8 mouse cellular contexts compared by ENCODE assay signal in the genomic region with DNA sequence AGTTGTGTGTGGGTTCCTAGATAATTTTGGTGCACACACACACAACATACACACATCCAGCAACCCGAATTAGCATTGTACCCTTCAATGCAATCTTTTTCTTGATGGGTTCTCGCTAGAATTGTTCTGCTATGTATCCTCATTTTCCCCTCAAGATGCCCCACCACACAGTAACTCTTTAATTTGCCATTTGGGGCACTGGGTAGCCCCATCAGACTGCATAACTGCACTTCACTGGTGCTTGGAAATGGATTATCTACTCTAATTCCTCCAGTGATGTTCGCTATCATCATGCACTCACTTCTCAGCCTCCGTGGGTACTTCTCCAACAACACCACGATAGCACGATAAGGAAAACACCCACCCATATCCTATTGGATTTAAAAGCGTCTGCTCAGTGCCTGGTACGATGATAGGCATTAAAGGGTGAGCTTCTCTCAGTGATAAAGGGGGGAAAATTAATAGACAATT. TPM values are rescaled to one million over a fixed set of nuclear protein-coding genes. Genes with fewer than 3 reads are reported as not detected.
DNase-seq lines count a peak whose midpoint lies in the region; ATAC-seq lines count a peak whose summit lies in the region.

No protein-coding gene starts in this region.

- no peaks in the 10 kb centered on the region for H3K9me3 ChIP-seq in heart, embryonic 16.5 days (replicated peaks; ENCODE audit: control insufficient read depth, low read length)
- no peaks in the 10 kb centered on the region for H3K9me3 ChIP-seq in forebrain, embryonic 16.5 days (ENCODE audit: control insufficient read depth, low read length)
- H3K9me3 ChIP-seq in midbrain, embryonic 13.5 days: no peaks in the 10 kb centered on the region

- H3K27ac ChIP-seq in heart, embryonic 16.5 days (ENCODE audit: low read length): no peak overlapping the region
- peak overlapping the region; percentile 85 for H3K27ac ChIP-seq in forebrain, embryonic 16.5 days (ENCODE audit: low read length)
- peak overlapping the region; percentile 90 for H3K27ac ChIP-seq in midbrain, embryonic 13.5 days

- WGBS in heart, embryonic 16.5 days: 24% methylated on average over 8 of the region's 8 CpGs
- WGBS in forebrain, embryonic 16.5 days: 20% methylated on average over 8 of the region's 8 CpGs
- 19% methylated on average over 8 of the region's 8 CpGs for WGBS in midbrain, embryonic 13.5 days

- intact Hi-C loops in gastrocnemius, postnatal 14 days (cut with DNase I; ENCODE audit: low total_unique reads): no loop called here

- peaks cover 6% of the 10 kb centered on the region for H3K4me1 ChIP-seq in heart, embryonic 16.5 days (ENCODE audit: control insufficient read depth, insufficient read depth, low read length)
- peaks cover 26% of the 10 kb centered on the region for H3K4me1 ChIP-seq in forebrain, embryonic 16.5 days (replicated peaks; ENCODE audit: control insufficient read depth, insufficient read depth, low read length)
- peaks cover 34% of the 10 kb centered on the region for H3K4me1 ChIP-seq in midbrain, embryonic 13.5 days (replicated peaks)

- peak overlapping the region; percentile 66 for H3K4me3 ChIP-seq in heart, embryonic 16.5 days (ENCODE audit: low read length)
- H3K4me3 ChIP-seq in forebrain, embryonic 16.5 days (replicated peaks; ENCODE audit: low read length): peak overlapping the region; percentile 87
- H3K4me3 ChIP-seq in midbrain, embryonic 13.5 days (replicated peaks): peak overlapping the region; percentile 82

- H3K27me3 ChIP-seq in heart, embryonic 16.5 days (ENCODE audit: control insufficient read depth, insufficient read depth, low read length): peaks cover 7% of the 10 kb centered on the region
- H3K27me3 ChIP-seq in forebrain, embryonic 16.5 days (replicated peaks; ENCODE audit: control insufficient read depth, insufficient read depth, low read length): no peaks in the 10 kb centered on the region
- H3K27me3 ChIP-seq in midbrain, embryonic 13.5 days: no peaks in the 10 kb centered on the region

- no peak for ATAC-seq in heart, embryonic 16.5 days (replicated peaks; ENCODE audit: extremely low read depth, insufficient read depth, low FRiP score)
- peak; percentile 2; the same call in 1 of the 2 replicates for ATAC-seq in forebrain, embryonic 16.5 days
- ATAC-seq in midbrain, embryonic 13.5 days: no peak
- no peak for ATAC-seq in megakaryocyte progenitor cell, adult 5-6 weeks (replicated peaks; ENCODE audit: poor library complexity)

- peak overlapping the region; percentile 87 for H3K4me2 ChIP-seq in heart, embryonic 16.5 days (ENCODE audit: low read depth, low read length)
- H3K4me2 ChIP-seq in forebrain, embryonic 16.5 days (ENCODE audit: low read length): peak overlapping the region; percentile 83
- peak overlapping the region; percentile 81 for H3K4me2 ChIP-seq in midbrain, embryonic 13.5 days (replicated peaks)

- no peaks in the 10 kb centered on the region for H3K36me3 ChIP-seq in heart, embryonic 16.5 days (ENCODE audit: control insufficient read depth, insufficient read depth)
- H3K36me3 ChIP-seq in forebrain, embryonic 16.5 days (ENCODE audit: control insufficient read depth, insufficient read depth): no peaks in the 10 kb centered on the region
- no peaks in the 10 kb centered on the region for H3K36me3 ChIP-seq in midbrain, embryonic 13.5 days

- DNase-seq in heart, adult 9 months (ENCODE audit: low spot score in 2 of 2): no peak
- peak; percentile 65 for DNase-seq in cerebellum, adult 9-10 months
- DNase-seq in gastrocnemius, postnatal 14 days: no peak
- DNase-seq in spleen, adult 12 weeks (ENCODE audit: low spot score): no peak

- H3K9ac ChIP-seq in heart, embryonic 16.5 days (ENCODE audit: low read length): no peak overlapping the region
- peak overlapping the region; percentile 91 for H3K9ac ChIP-seq in forebrain, embryonic 16.5 days (replicated peaks; ENCODE audit: low read depth, low read length)
- H3K9ac ChIP-seq in midbrain, embryonic 13.5 days (replicated peaks): peak overlapping the region; percentile 95

RNA-seq across cellular contexts. Expression of gene Rims1, which starts 0.9 kb away (rescaled TPM):
- 1.2 TPM in 2 replicates for polyA plus RNA-seq in heart, embryonic 16.5 days (2015; fragmentation: Nextera tagmentation; extraction: Ambion mirVana)
- polyA plus RNA-seq in forebrain, embryonic 16.5 days (2015; fragmentation: Nextera tagmentation; extraction: Ambion mirVana): 8.3 and 10.3 TPM in 2 replicates
- polyA plus RNA-seq in midbrain, embryonic 13.5 days (2015; fragmentation: Nextera tagmentation; extraction: Ambion mirVana): 8.7 and 9.4 TPM in 2 replicates
- total RNA-seq in megakaryocyte progenitor cell, adult 5-6 weeks (2015): not detected in 2 replicates
- total RNA-seq in megakaryocyte progenitor cell, adult 5-6 weeks (2017): not detected in 2 replicates
- under 1 TPM; 0.20 to 0.41 TPM for total RNA-seq in gastrocnemius, postnatal 14 days (2021)
